Mouse (Mus musculus) kidney, postnatal 10 days (tissue): ENCODE measurements around the gene Map4k2.
A peak's percentile ranks its signal among the peaks of the same experiment; 100 is the strongest.

Experiments
- DNase-seq: peaks from one replicate; pipeline ENCODE4 v3.0.0; 2021; ENCODE audit warnings: mixed read lengths

The Map4k2 gene

DNA sequence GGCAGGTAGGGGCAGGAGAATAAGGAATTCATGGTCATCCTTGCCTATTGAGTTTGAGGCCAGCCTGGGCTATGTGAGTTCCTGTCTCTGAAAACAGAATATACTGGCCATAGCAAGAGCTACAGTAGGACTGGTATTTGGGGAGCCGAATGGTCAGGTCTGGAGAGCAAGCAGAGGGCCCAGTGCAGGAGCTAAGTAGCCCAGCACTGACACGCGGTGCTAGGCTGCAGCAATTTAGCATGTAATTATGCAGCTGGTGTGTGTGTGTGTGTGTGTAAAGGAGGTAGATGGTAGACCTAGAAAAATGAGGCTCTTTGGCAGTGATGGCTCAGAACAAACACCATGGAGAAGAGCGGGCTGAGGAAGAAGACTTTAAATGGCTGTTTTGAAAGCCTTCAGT is 6.7 kb downstream of the Map4k2 start:
- no peak for DNase-seq

DNA sequence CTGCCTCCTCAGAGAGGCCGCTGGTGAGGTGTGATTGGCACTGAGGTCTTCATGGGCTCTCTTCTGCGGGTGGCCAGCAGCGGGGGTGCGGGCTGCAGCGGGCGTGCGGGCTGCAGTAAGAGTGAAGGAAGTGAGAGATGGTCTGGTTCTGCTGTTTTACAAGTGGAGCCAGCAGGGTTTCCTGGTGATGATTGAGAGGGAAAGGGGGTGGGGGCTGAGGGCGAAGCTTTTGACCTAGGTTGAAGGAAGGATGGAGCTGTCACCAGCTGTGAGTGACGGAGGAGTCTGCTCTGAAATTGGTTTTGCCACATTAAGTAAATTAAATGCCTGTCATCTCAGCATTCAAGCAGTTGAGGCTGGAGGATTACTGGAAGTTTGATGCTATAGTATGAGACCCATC is 7.8 kb downstream of the Map4k2 start:
- no peak for DNase-seq

DNA sequence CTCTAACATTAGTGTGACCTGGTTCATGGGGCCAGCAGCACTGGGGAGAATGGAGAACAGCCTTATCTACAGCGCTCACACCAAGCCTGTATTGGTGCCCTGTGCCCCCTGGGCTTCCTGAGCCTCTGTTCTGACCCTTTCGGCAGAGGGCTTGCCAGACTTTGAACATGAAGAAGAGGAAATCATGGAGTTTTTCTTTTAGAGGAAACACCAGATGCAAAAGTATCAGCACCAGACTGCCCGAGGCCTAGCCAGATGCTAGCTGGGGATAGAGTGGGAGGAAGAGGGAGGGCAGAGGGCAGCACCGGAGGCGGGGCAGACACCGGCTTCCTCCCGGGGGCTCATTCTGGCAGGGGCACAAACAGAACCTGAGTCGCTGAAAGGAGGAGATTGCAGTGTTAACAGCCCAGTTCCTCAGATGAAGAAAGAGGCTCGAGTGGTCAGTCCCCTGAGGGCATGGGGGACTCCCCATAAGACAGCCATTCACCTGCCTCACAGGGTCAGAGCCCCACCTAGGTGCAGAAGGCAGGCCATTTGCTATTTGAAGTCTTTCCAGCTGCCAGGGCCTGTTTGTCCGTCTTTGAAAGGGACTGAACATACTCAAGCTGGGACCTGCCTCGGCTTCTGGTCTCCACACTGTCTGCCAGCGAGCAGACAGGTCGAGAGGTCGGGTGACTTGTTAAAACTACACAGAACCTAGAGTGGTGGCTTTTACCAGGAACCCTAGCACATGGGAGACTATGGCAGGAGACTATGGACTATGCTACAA is 8.5 kb downstream of the Map4k2 start:
- DNase-seq = peak; percentile 75

DNA sequence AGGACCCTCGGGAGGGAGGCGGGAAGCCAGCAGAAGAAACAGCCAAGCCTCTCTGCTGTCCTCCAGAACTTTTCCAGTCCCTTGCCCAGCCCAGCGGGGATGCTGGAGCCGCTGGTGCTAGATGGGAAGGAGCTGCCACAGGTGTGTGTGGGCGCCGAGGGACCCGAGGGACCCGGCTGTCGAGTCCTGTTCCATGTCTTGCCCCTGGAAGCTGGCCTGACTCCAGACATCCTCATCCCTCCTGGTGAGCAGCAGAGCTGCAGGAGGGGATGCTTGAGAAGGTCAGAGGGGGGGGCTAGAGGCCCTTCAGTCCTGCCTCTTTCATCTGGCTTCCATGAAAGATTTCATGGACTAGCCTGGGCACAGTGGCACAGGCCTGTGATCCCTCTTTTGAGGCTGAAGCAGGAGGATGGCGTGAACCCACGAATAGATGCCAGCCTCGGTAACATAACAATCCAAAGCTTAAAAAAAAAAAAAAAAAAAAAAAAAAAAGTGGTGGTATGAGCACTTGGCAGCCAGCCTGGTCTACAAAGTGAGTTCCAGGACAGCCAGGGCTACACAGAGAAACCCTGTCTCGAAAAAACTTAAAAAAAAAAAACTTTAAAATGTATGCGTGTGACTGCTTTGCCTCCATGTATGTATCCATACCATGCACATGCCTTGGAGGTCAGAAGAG is 10.6 kb downstream of the Map4k2 start:
- DNase-seq = peak; percentile 24

DNA sequence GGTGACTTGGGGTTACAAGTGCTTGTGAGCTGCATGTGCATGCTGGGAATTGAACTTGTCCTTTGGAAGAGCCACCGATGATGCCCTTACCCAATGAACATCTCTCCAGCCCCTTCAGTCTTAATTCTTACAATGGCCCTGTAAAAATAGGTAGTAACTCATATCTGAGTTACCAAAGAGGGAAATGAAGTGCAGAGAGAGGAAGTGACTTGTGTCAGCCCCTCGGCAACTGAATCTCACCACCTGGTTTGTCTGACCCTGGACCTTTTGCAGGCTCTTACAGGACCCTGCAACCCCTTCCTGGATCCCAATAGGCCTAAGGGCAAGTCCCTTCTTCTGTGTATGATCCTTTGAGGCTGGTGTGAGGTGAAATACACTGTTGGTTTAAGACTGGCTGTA is 11.2 kb downstream of the Map4k2 start:
- no peak for DNase-seq

DNA sequence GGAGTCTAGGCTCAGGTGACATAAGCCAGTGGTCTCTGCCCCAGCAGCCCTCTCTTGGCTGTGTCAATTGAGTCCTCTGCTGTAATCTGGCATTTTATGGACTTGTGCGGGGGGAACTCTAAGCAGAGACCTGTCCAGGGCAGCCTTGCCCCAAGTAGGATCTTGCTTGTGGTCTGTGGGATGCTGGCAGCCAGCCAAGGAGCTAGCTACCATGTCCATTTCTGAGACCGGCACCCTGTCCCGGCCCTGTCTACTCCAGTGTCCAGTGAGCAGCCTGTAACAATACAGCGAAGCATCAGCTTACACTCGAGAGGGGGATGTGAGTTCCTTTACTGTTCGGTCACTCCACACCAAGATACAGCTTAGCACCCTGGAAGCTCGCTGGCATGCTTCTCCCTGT is 13.1 kb downstream of the Map4k2 start:
- peak; percentile 42 for DNase-seq

DNA sequence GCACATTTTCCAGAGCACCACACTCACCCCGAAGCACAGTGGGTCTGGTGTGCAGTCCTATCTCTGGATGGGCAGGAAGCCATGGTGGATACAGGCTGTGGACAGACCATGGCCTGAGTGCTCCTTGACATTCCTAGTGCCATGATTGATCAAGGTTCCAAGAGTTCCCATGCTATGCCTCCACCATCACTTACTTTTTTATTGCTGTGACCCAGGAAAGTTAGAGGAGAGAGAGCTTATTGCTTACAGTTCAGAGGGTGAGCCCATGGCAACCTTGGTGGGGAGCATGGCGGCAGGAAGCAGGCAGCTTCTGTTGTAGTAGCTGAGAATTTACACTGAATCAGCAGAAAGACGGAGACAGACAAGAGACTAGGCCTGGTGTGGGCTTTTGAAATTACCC is 20.4 kb downstream of the Map4k2 start:
- no peak for DNase-seq

- DNase-seq = no peak
Measured at GRCm38 (mm10) chr19:6363091-6363410, 22.1 kb downstream of the Map4k2 start.

- peak; percentile 100 for DNase-seq
Measured at GRCm38 (mm10) chr19:6363411-6364240, 22.7 kb downstream of the Map4k2 start, which contains the start of gene Sf1. Gene Sf1 (plus strand): TSS chr19:6363690.

DNA sequence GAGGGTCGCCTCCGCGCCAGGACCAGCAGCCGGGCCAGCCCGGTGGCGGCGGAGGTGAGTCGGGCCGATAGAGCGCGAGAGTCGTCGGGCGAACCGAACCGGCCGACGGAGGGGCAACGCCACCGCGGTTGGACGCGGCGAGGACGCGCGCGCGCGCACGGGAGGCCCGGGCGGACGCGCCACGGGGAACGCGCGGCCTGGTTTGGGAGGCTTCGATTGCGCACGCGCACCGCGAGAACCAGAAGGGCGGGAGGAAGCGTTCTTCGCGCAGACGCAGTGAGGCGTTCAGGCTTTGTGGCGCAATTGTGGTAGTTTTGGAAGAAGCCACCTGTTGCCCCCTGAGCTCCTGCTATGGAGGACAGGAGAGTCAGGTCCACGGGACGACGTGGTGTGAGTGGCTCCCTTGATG is 23.4 kb downstream of the Map4k2 start:
- DNase-seq = peak; percentile 95

DNA sequence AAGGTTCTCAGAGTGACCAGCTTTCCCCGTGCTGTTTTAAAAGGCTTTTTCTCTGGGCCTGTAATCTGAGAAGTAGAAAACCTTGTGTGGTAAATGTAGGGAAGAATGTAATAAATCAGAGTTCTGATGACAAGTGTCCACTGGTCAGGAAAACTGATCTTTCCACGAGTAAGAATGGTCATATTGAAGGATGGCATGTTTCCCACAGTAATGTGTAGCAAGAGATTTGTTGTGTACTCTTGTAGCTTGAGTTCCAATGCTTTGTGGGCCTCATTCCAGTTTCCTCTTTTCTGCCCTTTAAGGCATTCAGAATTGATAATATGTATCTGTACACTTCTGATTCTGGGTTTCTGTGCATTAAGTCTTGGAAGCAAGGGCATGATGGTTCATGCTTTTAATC is 23.9 kb downstream of the Map4k2 start:
- DNase-seq = no peak

GRCm38 (mm10) chr19:6370175-6370574 is 29.2 kb downstream of the Map4k2 start:
- DNase-seq = no peak

GRCm38 (mm10) chr19:6372433-6372832 is 31.5 kb downstream of the Map4k2 start:
- DNase-seq = no peak

DNA sequence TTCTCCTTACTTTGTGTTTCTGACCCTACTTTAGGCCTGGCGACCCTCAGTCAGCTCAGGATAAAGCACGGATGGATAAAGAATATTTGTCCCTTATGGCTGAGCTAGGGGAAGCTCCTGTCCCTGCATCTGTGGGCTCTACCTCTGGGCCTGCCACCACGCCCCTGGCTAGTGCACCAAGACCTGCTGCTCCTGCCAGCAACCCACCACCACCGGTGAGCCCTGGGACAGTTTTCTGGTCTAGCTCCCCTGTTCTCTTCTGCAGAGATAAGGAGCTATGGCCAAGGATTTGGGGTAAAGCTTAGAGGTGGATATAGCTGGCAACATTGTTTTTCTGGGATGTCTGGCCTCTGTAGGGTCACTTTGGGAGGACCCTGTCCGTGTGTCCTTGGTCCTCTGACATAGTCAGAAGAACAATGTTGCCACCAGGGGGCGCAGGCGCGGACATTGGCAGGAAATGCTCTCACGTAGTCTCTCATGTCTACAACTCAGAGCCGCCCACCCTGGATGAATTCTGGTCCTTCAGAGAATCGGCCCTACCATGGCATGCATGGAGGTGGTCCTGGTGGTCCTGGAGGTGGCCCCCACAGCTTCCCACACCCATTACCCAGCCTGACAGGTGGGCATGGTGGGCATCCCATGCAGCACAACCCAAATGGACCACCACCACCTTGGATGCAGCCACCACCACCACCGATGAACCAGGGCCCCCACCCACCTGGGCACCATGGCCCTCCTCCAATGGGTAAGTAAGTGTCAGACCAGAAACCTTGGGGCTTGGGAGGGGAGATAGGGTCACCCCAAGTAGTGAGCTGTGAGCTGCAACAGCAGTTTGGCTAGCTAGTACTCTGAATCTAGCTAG is 32.8 kb downstream of the Map4k2 start:
- DNase-seq = peak; percentile 95

- no peak for DNase-seq
Measured at GRCm38 (mm10) chr19:6374571-6374970, 33.6 kb downstream of the Map4k2 start.

DNA sequence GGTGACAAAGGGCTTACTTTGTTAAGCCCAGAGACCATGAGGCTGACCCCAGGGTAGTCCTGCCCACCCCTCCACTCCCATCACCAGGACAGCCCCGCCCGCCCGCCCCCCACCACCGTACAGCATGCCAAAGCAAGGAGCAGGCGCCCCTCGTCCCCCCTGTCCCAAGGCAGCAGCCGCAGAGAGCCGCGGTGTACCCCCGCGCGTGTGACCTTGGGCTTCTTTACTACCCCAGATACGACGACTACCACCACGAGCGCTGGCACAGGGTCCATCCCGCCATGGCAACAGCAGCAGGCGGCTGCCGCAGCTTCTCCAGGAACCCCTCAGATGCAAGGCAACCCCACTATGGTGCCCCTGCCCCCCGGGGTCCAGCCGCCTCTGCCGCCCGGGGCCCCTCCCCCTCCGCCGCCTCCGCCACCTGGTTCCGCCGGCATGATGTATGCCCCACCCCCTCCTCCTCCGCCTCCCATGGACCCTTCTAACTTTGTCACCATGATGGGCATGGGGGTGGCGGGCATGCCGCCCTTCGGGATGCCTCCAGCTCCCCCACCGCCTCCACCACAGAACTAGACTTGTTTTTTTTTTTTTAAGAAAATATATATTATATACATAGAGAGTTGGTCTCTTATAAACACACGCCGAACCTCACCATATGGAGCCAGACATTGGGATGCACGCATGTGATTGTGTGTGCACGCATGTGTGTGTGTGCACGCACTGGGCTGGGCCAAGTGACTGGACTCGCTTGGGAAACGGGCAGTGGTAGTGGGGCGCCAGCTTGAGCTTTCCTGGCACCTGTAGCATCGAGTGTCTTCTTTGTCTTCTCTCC is 34.7 kb downstream of the Map4k2 start:
- DNase-seq = no peak

DNA sequence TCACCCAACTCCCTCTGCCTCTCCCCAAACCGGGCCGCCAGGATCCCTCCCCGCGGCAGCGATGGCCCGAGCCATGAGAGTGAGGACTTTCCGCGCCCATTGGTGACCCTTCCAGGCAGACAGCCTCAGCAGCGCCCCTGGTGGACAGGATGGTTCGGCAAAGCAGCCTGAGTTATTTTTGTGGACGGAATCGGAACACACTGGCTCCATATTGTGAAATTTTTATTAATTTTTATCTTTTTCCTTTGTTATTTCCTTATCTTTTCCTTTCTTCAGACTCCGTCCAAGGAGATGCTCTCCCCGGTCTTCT is 35.3 kb downstream of the Map4k2 start:
- peak; percentile 81 for DNase-seq

DNA sequence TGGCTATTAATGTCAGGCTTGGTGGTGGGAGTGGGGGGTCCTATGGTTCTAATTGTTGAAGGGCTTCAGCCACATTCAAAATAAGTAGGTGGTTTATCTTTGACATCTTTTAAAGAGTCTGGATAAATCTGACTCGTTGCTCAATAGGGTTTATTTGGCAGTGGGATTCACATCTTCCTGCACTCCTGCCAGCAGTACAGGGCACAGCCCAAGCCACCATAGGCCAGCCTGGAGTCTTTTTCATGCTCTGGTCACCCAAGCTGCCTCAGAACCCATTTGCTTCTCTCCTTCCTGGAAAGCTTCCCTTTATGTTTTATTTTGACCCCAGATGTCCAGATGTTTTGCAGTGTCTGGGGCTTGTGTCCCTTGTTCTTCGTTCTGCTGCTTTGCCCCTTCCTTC is 35.7 kb downstream of the Map4k2 start:
- no peak for DNase-seq

DNA sequence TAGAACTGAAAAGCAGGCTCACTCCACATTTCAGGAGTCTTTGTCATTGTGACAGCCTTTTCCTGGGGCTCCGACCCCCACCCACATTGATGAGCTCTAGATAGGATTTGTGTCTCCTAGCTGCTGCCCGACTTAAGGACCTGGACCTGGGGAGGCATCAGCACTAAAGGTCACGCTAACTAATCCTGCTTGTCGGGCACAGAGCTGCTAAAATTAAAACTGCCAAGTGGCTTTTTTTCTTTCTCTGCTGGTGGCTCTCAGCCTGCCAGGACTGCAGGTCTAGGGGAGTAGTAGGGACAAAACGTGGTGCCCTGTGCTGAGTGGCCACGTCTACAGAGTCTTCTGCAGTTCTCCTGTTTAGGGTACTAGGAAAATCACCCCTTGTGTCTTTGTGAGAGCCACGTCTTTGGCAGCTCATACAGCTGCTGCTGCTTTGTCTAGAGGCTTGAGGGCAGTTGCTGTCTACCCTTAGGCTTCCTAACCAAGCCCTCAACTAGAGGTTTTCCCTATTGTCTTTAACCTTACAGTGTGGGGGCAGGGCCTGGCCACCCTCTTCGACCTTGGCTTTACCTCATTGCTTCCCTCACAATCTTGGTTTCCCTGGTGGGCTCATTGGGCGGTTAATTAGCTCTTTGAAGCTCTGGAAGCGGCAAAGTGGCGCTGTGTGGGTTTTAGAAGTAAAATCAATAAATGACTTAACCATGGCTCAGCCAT is 36.5 kb downstream of the Map4k2 start:
- DNase-seq = no peak

DNA sequence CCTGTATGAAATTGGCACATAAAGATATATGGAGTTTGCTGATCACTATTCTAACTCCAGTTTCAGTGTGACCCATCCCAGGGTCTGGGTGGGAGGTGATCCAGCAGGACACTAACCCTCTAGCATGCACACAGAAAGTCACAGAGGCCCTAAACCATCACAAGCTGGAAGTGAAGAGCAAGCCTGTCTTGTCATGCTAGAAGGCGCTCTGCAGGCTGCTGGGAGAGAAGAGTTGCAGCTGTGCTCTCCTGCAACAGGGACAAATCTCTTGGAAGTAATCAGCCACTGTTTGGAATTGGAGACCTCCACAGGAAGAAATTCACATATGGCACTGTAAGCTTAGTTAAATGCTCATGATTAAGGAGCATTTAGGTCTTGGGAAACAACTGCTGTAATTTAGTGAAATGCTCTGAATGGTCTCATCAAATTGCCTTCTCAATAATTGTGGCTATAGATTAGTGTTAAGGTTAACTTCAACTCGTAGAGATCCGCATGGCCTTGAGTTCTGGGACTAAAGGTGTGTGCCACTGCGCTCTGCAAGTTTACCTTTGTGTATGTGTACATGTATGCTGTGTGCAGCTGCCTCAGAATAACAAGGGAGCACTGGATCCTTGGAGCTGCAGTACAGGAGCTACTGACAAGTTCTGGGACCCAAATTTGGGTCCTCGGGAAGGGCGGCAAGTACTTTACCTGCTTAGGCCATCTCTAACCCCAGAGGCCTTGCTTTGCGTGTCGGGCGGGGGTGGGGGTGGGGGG is 39.7 kb downstream of the Map4k2 start:
- no peak for DNase-seq

GRCm38 (mm10) chr19:6381238-6381637 is 40.3 kb downstream of the Map4k2 start:
- no peak for DNase-seq
